Mouse (Mus musculus): ENCODE measurements at regions not wholly inside any gene's neighbourhood (a gene's known extent, or its start where the extent isn't known, plus 50 kb on each side); places are given as distances from the start of the nearest gene placed in this dataset.

GRCm38 (mm10) chr12:26244701-26245100 is 170.4 kb downstream of the Rnf144a start:
- Histone ChIP-seq H3K27ac (ENCODE audit: insufficient read depth, low read length) (no peak overlapping the region), H3K27me3 (ENCODE audit: control insufficient read depth, insufficient read depth, low read length, poor library complexity, severe bottlenecking) (no peaks in the 10 kb centered on the region; the same call in 1 of the 2 replicates), H3K4me3 (ENCODE audit: low read depth, low read length) (no peak overlapping the region), H3K36me3 (ENCODE audit: control insufficient read depth, insufficient read depth, low read length, poor library complexity, severe bottlenecking) (no peaks in the 10 kb centered on the region), H3K9me3 (replicated peaks; ENCODE audit: control insufficient read depth, insufficient read depth, low read length, poor library complexity, severe bottlenecking) (no peaks in the 10 kb centered on the region), H3K4me1 (ENCODE audit: control insufficient read depth, insufficient read depth, low read length) (no peaks in the 10 kb centered on the region), H3K9ac (ENCODE audit: low read depth, poor library complexity, severe bottlenecking) (no peak overlapping the region)
- no peak for TF ChIP-seq POLR2A (IDR thresholded peaks at IDR 0.05; ENCODE audit: insufficient read depth, low read length)
- no peak for TF ChIP-seq CTCF (IDR thresholded peaks at IDR 0.05; ENCODE audit: low read depth, low read length)
- no peak for TF ChIP-seq EP300 (IDR thresholded peaks at IDR 0.05; ENCODE audit: insufficient read depth, low read depth, low read length)

- Histone ChIP-seq H3K27me3 (ENCODE audit: control insufficient read depth, insufficient read depth, low read length, poor library complexity, severe bottlenecking) (no peaks in the 10 kb centered on the region), H3K4me3 (ENCODE audit: low read depth, low read length) (no peak overlapping the region), H3K36me3 (ENCODE audit: control insufficient read depth, insufficient read depth, low read length, poor library complexity, severe bottlenecking) (no peaks in the 10 kb centered on the region), H3K4me1 (ENCODE audit: control insufficient read depth, insufficient read depth, low read length) (no peaks in the 10 kb centered on the region), H3K9me3 (replicated peaks; ENCODE audit: control insufficient read depth, insufficient read depth, low read length, poor library complexity, severe bottlenecking) (no peaks in the 10 kb centered on the region), H3K9ac (ENCODE audit: low read depth, poor library complexity, severe bottlenecking) (no peak overlapping the region), H3K27ac (ENCODE audit: insufficient read depth, low read length) (no peak overlapping the region)
- TF ChIP-seq POLR2A (IDR thresholded peaks at IDR 0.05; ENCODE audit: insufficient read depth, low read length) (no peak), EP300 (IDR thresholded peaks at IDR 0.05; ENCODE audit: insufficient read depth, low read depth, low read length) (no peak), CTCF (IDR thresholded peaks at IDR 0.05; ENCODE audit: low read depth, low read length) (no peak)
Observed at GRCm38 (mm10) chr12:26227557-26228020, 187.5 kb downstream of the Rnf144a start.

- Histone ChIP-seq H3K9me3 (replicated peaks; ENCODE audit: control insufficient read depth, insufficient read depth, low read length, poor library complexity, severe bottlenecking) (no peaks in the 10 kb centered on the region), H3K27ac (ENCODE audit: insufficient read depth, low read length) (no peak overlapping the region), H3K4me1 (ENCODE audit: control insufficient read depth, insufficient read depth, low read length) (no peaks in the 10 kb centered on the region), H3K9ac (ENCODE audit: low read depth, poor library complexity, severe bottlenecking) (no peak overlapping the region), H3K36me3 (ENCODE audit: control insufficient read depth, insufficient read depth, low read length, poor library complexity, severe bottlenecking) (no peaks in the 10 kb centered on the region), H3K4me3 (ENCODE audit: low read depth, low read length) (no peak overlapping the region), H3K27me3 (ENCODE audit: control insufficient read depth, insufficient read depth, low read length, poor library complexity, severe bottlenecking) (no peaks in the 10 kb centered on the region)
- TF ChIP-seq POLR2A (IDR thresholded peaks at IDR 0.05; ENCODE audit: insufficient read depth, low read length): no peak
- TF ChIP-seq EP300 (IDR thresholded peaks at IDR 0.05; ENCODE audit: insufficient read depth, low read depth, low read length): no peak
- no peak for TF ChIP-seq CTCF (IDR thresholded peaks at IDR 0.05; ENCODE audit: low read depth, low read length)
Observed at GRCm38 (mm10) chr12:26226363-26226762, 188.7 kb downstream of the Rnf144a start.

GRCm38 (mm10) chr12:26212447-26212846 is 202.6 kb downstream of the Rnf144a start:
- Histone ChIP-seq H3K9ac (ENCODE audit: low read depth, poor library complexity, severe bottlenecking) (no peak overlapping the region), H3K27ac (ENCODE audit: insufficient read depth, low read length) (no peak overlapping the region), H3K4me3 (ENCODE audit: low read depth, low read length) (no peak overlapping the region), H3K27me3 (ENCODE audit: control insufficient read depth, insufficient read depth, low read length, poor library complexity, severe bottlenecking) (no peaks in the 10 kb centered on the region), H3K9me3 (replicated peaks; ENCODE audit: control insufficient read depth, insufficient read depth, low read length, poor library complexity, severe bottlenecking) (no peaks in the 10 kb centered on the region), H3K4me1 (ENCODE audit: control insufficient read depth, insufficient read depth, low read length) (no peaks in the 10 kb centered on the region), H3K36me3 (ENCODE audit: control insufficient read depth, insufficient read depth, low read length, poor library complexity, severe bottlenecking) (no peaks in the 10 kb centered on the region)
- no peak for TF ChIP-seq EP300 (IDR thresholded peaks at IDR 0.05; ENCODE audit: insufficient read depth, low read depth, low read length)
- no peak for TF ChIP-seq POLR2A (IDR thresholded peaks at IDR 0.05; ENCODE audit: insufficient read depth, low read length)
- no peak for TF ChIP-seq CTCF (IDR thresholded peaks at IDR 0.05; ENCODE audit: low read depth, low read length)

GRCm38 (mm10) chr12:26211423-26211822 is 203.6 kb downstream of the Rnf144a start:
- H3K27me3 ChIP-seq (ENCODE audit: control insufficient read depth, insufficient read depth, low read length, poor library complexity, severe bottlenecking): no peaks in the 10 kb centered on the region
- H3K36me3 ChIP-seq (ENCODE audit: control insufficient read depth, insufficient read depth, low read length, poor library complexity, severe bottlenecking): no peaks in the 10 kb centered on the region
- H3K27ac ChIP-seq (ENCODE audit: insufficient read depth, low read length): no peak overlapping the region
- no peak overlapping the region for H3K9ac ChIP-seq (ENCODE audit: low read depth, poor library complexity, severe bottlenecking)
- H3K4me3 ChIP-seq (ENCODE audit: low read depth, low read length): no peak overlapping the region
- TF ChIP-seq POLR2A (IDR thresholded peaks at IDR 0.05; ENCODE audit: insufficient read depth, low read length): no peak
- no peak for TF ChIP-seq CTCF (IDR thresholded peaks at IDR 0.05; ENCODE audit: low read depth, low read length)
- no peak for TF ChIP-seq EP300 (IDR thresholded peaks at IDR 0.05; ENCODE audit: insufficient read depth, low read depth, low read length)
- H3K9me3 ChIP-seq (replicated peaks; ENCODE audit: control insufficient read depth, insufficient read depth, low read length, poor library complexity, severe bottlenecking): no peaks in the 10 kb centered on the region
- no peaks in the 10 kb centered on the region for H3K4me1 ChIP-seq (ENCODE audit: control insufficient read depth, insufficient read depth, low read length)

- no peaks in the 10 kb centered on the region for H3K9me3 ChIP-seq (replicated peaks; ENCODE audit: control insufficient read depth, insufficient read depth, low read length, poor library complexity, severe bottlenecking)
- no peaks in the 10 kb centered on the region for H3K36me3 ChIP-seq (ENCODE audit: control insufficient read depth, insufficient read depth, low read length, poor library complexity, severe bottlenecking)
- no peak overlapping the region for H3K4me3 ChIP-seq (ENCODE audit: low read depth, low read length)
- no peak for TF ChIP-seq CTCF (IDR thresholded peaks at IDR 0.05; ENCODE audit: low read depth, low read length)
- no peak for TF ChIP-seq EP300 (IDR thresholded peaks at IDR 0.05; ENCODE audit: insufficient read depth, low read depth, low read length)
- no peak for TF ChIP-seq POLR2A (IDR thresholded peaks at IDR 0.05; ENCODE audit: insufficient read depth, low read length)
- H3K27me3 ChIP-seq (ENCODE audit: control insufficient read depth, insufficient read depth, low read length, poor library complexity, severe bottlenecking): no peaks in the 10 kb centered on the region
- no peak overlapping the region for H3K27ac ChIP-seq (ENCODE audit: insufficient read depth, low read length)
- H3K4me1 ChIP-seq (ENCODE audit: control insufficient read depth, insufficient read depth, low read length): no peaks in the 10 kb centered on the region
- no peak overlapping the region for H3K9ac ChIP-seq (ENCODE audit: low read depth, poor library complexity, severe bottlenecking)
Observed at GRCm38 (mm10) chr12:26206751-26207150, 208.3 kb downstream of the Rnf144a start.
